Mouse (Mus musculus) Patski (cell line): ENCODE measurements around the gene Caskin2. TPM values are rescaled to one million over a fixed set of nuclear protein-coding genes. Genes with fewer than 3 reads are reported as not detected.
"Not testable (repeated sequence)": the region's sequence is repeated elsewhere in the genome, so short reads cannot be mapped to it uniquely, and the experiment has no call there.

Experiments
- ATAC-seq: fragments of 100-300 bp; one replicate; pipeline ENCODE4 v1.8.0; 2021
- CTCF ChIA-PET: fragments of 350-600 bp; sonication (Branson Sonifier 250); formaldehyde crosslinking; loops from one replicate; lab custom pipeline; 2022; ENCODE audit warnings: inconsistent platforms; lab: Charles Lee
- POLR2A ChIA-PET: fragments of 350-600 bp; sonication (Branson Sonifier 250); formaldehyde crosslinking; loops from one replicate; lab custom pipeline; 2022; ENCODE audit warnings: antibody characterized with exemption, inconsistent platforms; lab: Charles Lee
- DNase-seq: peaks from one replicate; pipeline ENCODE4 v3.0.0-alpha.2; 2011; ENCODE audit warnings: low read depth, low spot score
- H3K27me3 ChIP-seq: fragments of 371-371 bp; one replicate; pipeline ENCODE4 v1.5.1; 2021
- CTCF ChIP-seq: fragments of 100-300 bp; IDR thresholded peaks from one replicate; pipeline ENCODE4 v1.5.1; 2021
- in situ Hi-C: fragments of 300-500 bp; cut with MboI; formaldehyde crosslinking; loops from 3 replicates; pipeline ENCODE4 v1.11.1; 2018; ENCODE audit warnings: low pct_unique_long_range_greater_than_20kb, mixed read lengths
- polyA plus RNA-seq: library from polyadenylated mRNA; unstranded; gene quantifications from one replicate; pipeline ENCODE4 v1.2.3, GENCODE M21; 2021

Caskin2 gene
- 29.7 TPM for polyA plus RNA-seq

DNA sequence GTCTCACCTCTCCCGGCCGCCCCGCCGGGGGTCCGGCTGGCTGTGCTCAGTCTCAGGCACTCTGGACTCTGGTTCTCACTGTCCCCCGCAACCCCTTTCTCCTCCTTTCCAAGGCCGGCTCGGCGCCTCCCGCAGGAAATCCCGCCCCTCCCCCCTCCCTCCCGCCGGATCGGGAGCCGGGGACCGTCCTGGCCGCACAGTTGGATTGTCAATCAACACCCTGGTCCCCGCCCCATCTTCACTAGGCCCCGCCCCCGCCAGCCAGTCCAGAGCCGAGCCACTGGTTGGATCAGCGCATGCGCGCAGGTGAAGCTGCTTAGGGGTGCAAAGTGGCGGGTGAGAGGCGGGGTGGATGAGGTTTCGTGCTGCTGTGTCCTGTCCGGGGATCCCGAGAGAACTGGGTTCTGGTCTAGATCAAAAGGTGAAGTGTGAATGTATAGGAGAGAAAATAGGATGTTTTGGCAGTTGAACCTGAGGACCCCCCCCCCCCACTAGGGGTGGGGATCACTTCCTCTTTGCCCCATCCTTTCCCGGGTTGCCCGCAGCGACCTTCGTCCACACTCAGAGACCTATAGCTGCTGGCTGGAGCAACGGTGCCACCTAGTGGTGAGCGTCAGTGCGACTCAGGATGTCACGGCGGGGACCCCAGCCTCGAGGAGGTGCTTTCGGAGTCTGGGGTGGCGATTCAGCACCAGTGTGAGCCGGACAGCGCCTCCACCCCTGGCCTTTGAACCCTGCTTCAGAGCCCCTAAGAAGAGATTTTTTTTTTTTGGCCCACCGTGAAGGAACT is at the start of gene Caskin2:
Caskin2 (minus strand) TSS at position 133 of the 790 bp plus-strand sequence.
- peak; percentile 76 for ATAC-seq
- in situ Hi-C loops = loop anchor here (5.0 kb wide), 2 partner anchors 91 to 176 kb away; no protein-coding TSS in a partner anchor
- ChIA-PET POLR2A (interaction anchor here (0.7 to 2.4 kb wide), 7 partner anchors 17 to 91 kb away, joined by 3 to 17 read pairs (median 4); partner anchors contain the start of gene Myo15b), CTCF (interaction anchor here (0.7 to 3.0 kb wide), 6 partner anchors 48 to 167 kb away, joined by 3 to 17 read pairs (median 4); no protein-coding TSS in a partner anchor)
- TF ChIP-seq CTCF = no peak
- peak; percentile 86 for DNase-seq
- no peaks in the 10 kb centered on the region for H3K27me3 ChIP-seq

- CTCF ChIA-PET = interaction anchor here (0.7 to 1.6 kb wide), 7 partner anchors 11 to 42 kb away, joined by 3 to 7 read pairs (median 4); no protein-coding TSS in a partner anchor
- in situ Hi-C loops = loop anchor here (5.0 kb wide), 2 partner anchors 37 to 142 kb away; partner anchors contain the start of gene Llgl2
- no peak for TF ChIP-seq CTCF
- no peak for DNase-seq
- H3K27me3 ChIP-seq = no peaks in the 10 kb centered on the region
- POLR2A ChIA-PET = interaction anchor here (1.2 to 1.8 kb wide), 2 partner anchors 38 to 44 kb away, joined by 3 to 6 read pairs; partner anchors contain the start of gene Tsen54
- peak; percentile 45 for ATAC-seq
Observed at GRCm38 (mm10) chr11:115859143-115859945, 45.9 kb upstream of the Caskin2 start.

DNA sequence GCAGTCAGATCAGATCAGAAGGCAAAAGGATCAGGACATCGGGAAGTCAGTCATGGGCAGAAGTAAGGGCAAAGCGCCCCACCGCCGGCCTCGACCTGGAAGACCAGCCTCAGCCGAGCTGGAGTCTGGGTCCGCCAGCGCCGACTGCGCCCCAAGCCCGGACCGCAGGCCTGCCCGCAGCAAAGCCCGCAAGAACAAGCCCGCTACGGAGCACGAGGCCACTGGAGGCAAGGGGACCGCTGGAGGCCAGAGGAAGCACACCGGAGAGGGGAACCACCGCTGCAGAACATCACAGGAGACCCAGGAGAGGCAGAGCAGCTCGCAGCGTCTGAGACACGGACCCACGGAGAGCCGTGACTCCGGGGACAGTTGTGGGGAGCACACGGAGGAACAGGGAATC is 44.9 kb upstream of the Caskin2 start, which contains the start of gene Myo15b:
Myo15b (plus strand) TSS at position 53 of the 400 bp plus-strand sequence.
- ChIA-PET CTCF (interaction anchor here (1.2 kb wide), 1 partner anchor 11 kb away, joined by 4 read pairs; no protein-coding TSS in a partner anchor), POLR2A (interaction anchor here (1.8 kb wide), 1 partner anchor 43 kb away, joined by 6 read pairs; the partner anchor contains the start of gene Tsen54)
- TF ChIP-seq CTCF = no peak
- ATAC-seq (no peak), DNase-seq (no peak)
- in situ Hi-C loops = loop anchor here (5.0 kb wide), 2 partner anchors 36 to 141 kb away; partner anchors contain the start of gene Llgl2
- H3K27me3 ChIP-seq = no peaks in the 10 kb centered on the region

GRCm38 (mm10) chr11:115857936-115858335 is 44.5 kb upstream of the Caskin2 start:
- H3K27me3 ChIP-seq = no peaks in the 10 kb centered on the region

GRCm38 (mm10) chr11:115857146-115857545 is 43.7 kb upstream of the Caskin2 start:
- POLR2A ChIA-PET, H3K27me3 ChIP-seq, DNase-seq, CTCF ChIA-PET, ATAC-seq: not testable (repeated sequence)
- in situ Hi-C loops = loop anchor here (5.0 kb wide), 2 partner anchors 35 to 140 kb away; partner anchors contain the start of gene Llgl2

More at GRCm38 (mm10) chr11:115857936-115858335, 44.5 kb upstream of the Caskin2 start:
- ATAC-seq (no peak), DNase-seq (no peak)
- TF ChIP-seq CTCF = no peak
- ChIA-PET CTCF (no interaction called here), POLR2A (no interaction called here)
- in situ Hi-C loops = loop anchor here (5.0 kb wide), 2 partner anchors 36 to 141 kb away; partner anchors contain the start of gene Llgl2

DNA sequence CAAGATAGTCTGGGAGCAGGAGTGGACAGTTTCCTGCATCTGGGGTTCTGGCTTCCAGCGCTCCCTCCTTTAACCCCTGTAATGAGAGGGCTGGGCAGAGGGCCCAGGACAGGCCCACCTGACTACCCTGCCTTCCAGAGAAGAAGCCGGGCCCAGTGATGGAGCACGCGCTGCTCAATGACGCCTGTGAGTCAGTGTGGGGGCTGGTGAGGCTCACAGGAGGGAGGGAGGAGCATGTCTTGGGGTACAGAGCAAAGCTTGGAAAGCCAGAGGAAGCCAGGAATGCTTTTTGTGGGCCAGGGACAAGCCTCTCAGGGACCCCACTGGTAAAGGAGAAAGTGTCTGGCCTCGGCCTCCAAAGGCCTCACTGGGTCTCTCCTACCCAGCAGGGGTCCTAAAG is 41.2 kb upstream of the Caskin2 start:
- DNase-seq (no peak), ATAC-seq (no peak)
- no peak for TF ChIP-seq CTCF
- CTCF ChIA-PET = no interaction called here
- no peaks in the 10 kb centered on the region for H3K27me3 ChIP-seq
- POLR2A ChIA-PET = interaction anchor here (0.8 kb wide), 1 partner anchor 31 kb away, joined by 3 read pairs; no protein-coding TSS in a partner anchor
- in situ Hi-C loops = loop anchor here (5.0 kb wide), 2 partner anchors 32 to 137 kb away; partner anchors contain the start of gene Llgl2

DNA sequence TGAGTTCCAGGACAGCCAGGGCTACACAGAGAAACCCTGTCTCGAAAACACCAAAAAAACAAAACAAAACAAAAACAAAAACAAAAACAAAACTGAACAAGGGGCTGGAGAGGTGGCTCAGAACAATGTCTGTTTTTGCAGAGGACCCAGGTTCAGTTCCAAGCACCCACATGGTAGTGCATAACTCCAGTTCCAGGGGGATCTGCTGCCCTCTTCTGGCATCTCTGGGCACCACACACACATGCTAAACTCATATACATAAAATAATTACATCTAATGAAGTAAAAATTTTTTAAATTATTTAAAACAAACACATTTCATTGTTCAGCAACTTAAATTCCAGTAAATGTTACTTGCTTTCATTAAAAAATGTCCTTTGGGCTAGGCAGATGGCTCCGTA is 32.4 kb upstream of the Caskin2 start:
- H3K27me3 ChIP-seq = no peaks in the 10 kb centered on the region
- in situ Hi-C loops = no loop called here
- ChIA-PET POLR2A (no interaction called here), CTCF (no interaction called here)
- TF ChIP-seq CTCF = no peak
- DNase-seq = no peak
- ATAC-seq = no peak

DNA sequence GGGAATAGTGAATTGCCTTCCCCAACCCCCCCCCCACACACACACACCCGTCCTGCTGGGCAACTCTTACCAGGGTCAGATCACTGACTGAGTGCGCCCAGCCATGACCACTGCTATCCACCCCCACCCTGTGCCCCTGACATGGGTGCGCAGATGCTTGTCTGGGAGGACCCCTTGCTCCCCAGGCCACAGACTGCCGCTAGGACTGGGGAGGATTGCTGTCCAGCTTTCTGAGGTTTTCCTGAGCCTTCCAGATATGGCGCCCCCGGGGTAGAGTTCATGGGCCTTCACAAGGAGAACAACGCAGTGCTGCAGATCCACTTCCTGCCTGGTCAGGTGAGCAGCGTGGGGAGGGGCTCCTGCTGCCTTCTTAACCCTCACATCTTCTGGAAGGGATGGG is 30.8 kb upstream of the Caskin2 start:
- CTCF ChIA-PET = interaction anchor here (1.3 to 4.7 kb wide), 3 partner anchors 14 to 37 kb away, joined by 3 to 46 read pairs (median 13); no protein-coding TSS in a partner anchor
- peak; percentile 31 for ATAC-seq

GRCm38 (mm10) chr11:115843891-115844239 is 30.4 kb upstream of the Caskin2 start:
- ATAC-seq = no peak
- TF ChIP-seq CTCF = no peak
- DNase-seq = no peak
- ChIA-PET CTCF (interaction anchor here (1.3 to 4.7 kb wide), 4 partner anchors 10 to 37 kb away, joined by 3 to 46 read pairs (median 8); no protein-coding TSS in a partner anchor), POLR2A (interaction anchor here (0.6 to 3.3 kb wide), 5 partner anchors 11 to 23 kb away, joined by 3 to 27 read pairs (median 4); no protein-coding TSS in a partner anchor)
- in situ Hi-C loops = no loop called here
- no peaks in the 10 kb centered on the region for H3K27me3 ChIP-seq

More for the DNA sequence above, 30.8 kb upstream of the Caskin2 start:
- no peak for TF ChIP-seq CTCF
- H3K27me3 ChIP-seq = no peaks in the 10 kb centered on the region
- in situ Hi-C loops = no loop called here
- no peak for DNase-seq
- POLR2A ChIA-PET = interaction anchor here (0.6 to 3.3 kb wide), 4 partner anchors 11 to 24 kb away, joined by 3 to 27 read pairs (median 4); no protein-coding TSS in a partner anchor
